In the genomic region with DNA sequence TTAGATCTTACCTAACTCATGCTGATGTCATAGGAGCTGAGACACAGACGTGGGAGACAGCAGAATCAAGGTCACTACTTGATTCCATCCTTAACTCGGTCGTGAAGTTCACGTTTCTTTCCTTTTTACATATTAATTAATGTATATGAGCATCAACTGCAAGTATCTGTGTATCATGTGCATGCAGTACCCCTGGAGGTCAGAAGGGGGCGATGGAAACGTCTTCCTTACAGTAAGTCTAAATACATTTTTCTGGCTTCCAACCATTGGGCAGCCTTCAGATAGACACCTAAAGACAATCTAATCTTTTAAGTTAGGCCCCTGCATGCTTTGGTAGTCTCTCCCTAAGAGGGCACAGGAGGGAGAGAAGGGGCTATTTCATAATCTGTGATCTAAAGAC, we compare ENCODE assay signal across 14 mouse cellular contexts. TPM values are rescaled to one million over a fixed set of nuclear protein-coding genes. Genes with fewer than 3 reads are reported as not detected.
DNase-seq lines count a peak whose midpoint lies in the region; ATAC-seq and TF ChIP-seq lines count a peak whose summit lies in the region.
"Had no signal": no experiment of that assay in that cellular context is flagged by ENCODE, and none has a peak within 500 bp of the region (broad histone marks: within the 10 kb centered on the region; RNA-seq: fewer than 3 reads in every experiment).

No protein-coding gene starts in this region.

- no peaks in the 10 kb centered on the region for H3K36me3 ChIP-seq in heart, adult 2 months (ENCODE audit: control insufficient read depth, insufficient read depth, low read length)
- no peaks in the 10 kb centered on the region for H3K36me3 ChIP-seq in liver, embryonic 14.5 days (replicated peaks; ENCODE audit: control insufficient read depth, insufficient read depth, low read depth)
- no peaks in the 10 kb centered on the region for H3K36me3 ChIP-seq in liver, embryonic 12.5 days
- H3K36me3 ChIP-seq: limb, embryonic 13.5 days had no signal

- H3K9ac ChIP-seq in heart, adult 2 months (ENCODE audit: low read depth, low read length): no peak overlapping the region
- no peak overlapping the region for H3K9ac ChIP-seq in liver, embryonic 14.5 days (replicated peaks)
- no peak overlapping the region for H3K9ac ChIP-seq in liver, embryonic 12.5 days
- H3K9ac ChIP-seq: forebrain, embryonic 13.5 days; limb, embryonic 13.5 days had no signal

- CTCF ChIA-PET in Patski (lab: Charles Lee): no interaction called here

- H3K27ac ChIP-seq in heart, adult 2 months: no peak overlapping the region
- H3K27ac ChIP-seq in liver, embryonic 14.5 days: no peak overlapping the region
- no peak overlapping the region for H3K27ac ChIP-seq in liver, embryonic 12.5 days
- H3K27ac ChIP-seq: forebrain, embryonic 13.5 days; limb, embryonic 13.5 days had no signal

- TF ChIP-seq EP300 in heart, adult 2 months (IDR thresholded peaks at IDR 0.05; ENCODE audit: insufficient read depth, low read depth, low read length): no peak
- TF ChIP-seq EP300 in liver, embryonic 14.5 days (IDR thresholded peaks at IDR 0.05; ENCODE audit: low read depth): no peak

- intact Hi-C loops in heart, adult 2 months (cut with DNase I): no loop called here
- intact Hi-C loops in heart, postnatal 25 days (cut with DNase I): no loop called here

- peak; percentile 55 for TF ChIP-seq CTCF in heart, adult 2 months (IDR thresholded peaks at IDR 0.05)
- TF ChIP-seq CTCF in liver, embryonic 14.5 days (IDR thresholded peaks at IDR 0.05; ENCODE audit: low read depth): peak; percentile 47; the same call in 1 of the 2 replicates
- TF ChIP-seq CTCF in Patski (IDR thresholded peaks at IDR 0.05): peak; percentile 50

- in situ Hi-C loops in Patski (cut with MboI; ENCODE audit: low pct_unique_long_range_greater_than_20kb): loop anchor here (25.0 kb wide), 1 partner anchor 909 kb away; no protein-coding TSS in a partner anchor

- H3K4me3 ChIP-seq in heart, adult 2 months: no peak overlapping the region
- H3K4me3 ChIP-seq in liver, embryonic 14.5 days (ENCODE audit: insufficient read depth in 1 of 2, low read depth in 2 of 2, low read length in 2 of 2): no peak overlapping the region
- no peak overlapping the region for H3K4me3 ChIP-seq in liver, embryonic 12.5 days
- H3K4me3 ChIP-seq: forebrain, embryonic 13.5 days; limb, embryonic 13.5 days had no signal

- H3K79me2 ChIP-seq in heart, adult 2 months (replicated peaks; ENCODE audit: control insufficient read depth, insufficient read depth, low read length): no peaks in the 10 kb centered on the region

- POLR2A ChIA-PET in Patski (lab: Charles Lee): no interaction called here

- no peak for ATAC-seq in liver, embryonic 14.5 days (ENCODE audit: insufficient read depth)
- no peak for ATAC-seq in liver, embryonic 12.5 days
- no peak for ATAC-seq in Patski
- ATAC-seq in granulocyte monocyte progenitor cell, adult 5-6 weeks (replicated peaks; ENCODE audit: poor library complexity, severe bottlenecking): no peak
- ATAC-seq: forebrain, embryonic 13.5 days had no signal

- peaks cover 2% of the 10 kb centered on the region; the same call in 1 of the 2 replicates for H3K4me1 ChIP-seq in heart, adult 2 months (ENCODE audit: control insufficient read depth, insufficient read depth, low read length)
- no peaks in the 10 kb centered on the region for H3K4me1 ChIP-seq in liver, embryonic 14.5 days (replicated peaks; ENCODE audit: control insufficient read depth in 2 of 2, insufficient read depth in 2 of 2, low read length in 1 of 2)
- H3K4me1 ChIP-seq in liver, embryonic 12.5 days: no peaks in the 10 kb centered on the region
- H3K4me1 ChIP-seq: forebrain, embryonic 13.5 days had no signal

- WGBS in heart, adult 2 months: 81% methylated on average over 6 of the region's 6 CpGs
- 52% methylated on average over 6 of the region's 6 CpGs for WGBS in liver, embryonic 14.5 days (ENCODE audit: insufficient replicate concordance)
- WGBS in liver, embryonic 12.5 days (ENCODE audit: insufficient replicate concordance): 63% methylated on average over 6 of the region's 6 CpGs

- TF ChIP-seq POLR2A in heart, adult 2 months (IDR thresholded peaks at IDR 0.05; ENCODE audit: insufficient read depth, low read depth, low read length): no peak

- no peaks in the 10 kb centered on the region for H3K27me3 ChIP-seq in heart, adult 2 months (ENCODE audit: control insufficient read depth, insufficient read depth, low read length)
- H3K27me3 ChIP-seq in liver, embryonic 14.5 days (ENCODE audit: control insufficient read depth, insufficient read depth, low read length): no peaks in the 10 kb centered on the region
- peaks cover 4% of the 10 kb centered on the region; the same call in 1 of the 2 replicates for H3K27me3 ChIP-seq in liver, embryonic 12.5 days (replicated peaks)
- no peaks in the 10 kb centered on the region for H3K27me3 ChIP-seq in Patski
- H3K27me3 ChIP-seq: forebrain, embryonic 13.5 days; limb, embryonic 13.5 days had no signal

- no peak for DNase-seq in heart, adult 2 months
- DNase-seq in heart, postnatal 25 days (ENCODE audit: low spot score): no peak
- no peak for DNase-seq in liver, embryonic 14.5 days (ENCODE audit: low read depth in 3 of 3, low spot score in 3 of 3)
- DNase-seq in 416B (ENCODE audit: low read depth) (peak; percentile 37), Patski (ENCODE audit: low read depth, low spot score) (no peak)
- DNase-seq in heart, adult 18-20 months: no peak
- DNase-seq: gastrocnemius, postnatal 14 days; kidney, adult 11 months; lung, postnatal 36 days; spleen, adult 18-20 months had no signal

- H3K9me3 ChIP-seq in liver, embryonic 14.5 days (ENCODE audit: control insufficient read depth, low read length): no peaks in the 10 kb centered on the region
- no peaks in the 10 kb centered on the region for H3K9me3 ChIP-seq in liver, embryonic 12.5 days (replicated peaks)
- H3K9me3 ChIP-seq: forebrain, embryonic 13.5 days; limb, embryonic 13.5 days had no signal

- H3K4me2 ChIP-seq in liver, embryonic 14.5 days (ENCODE audit: low read depth): no peak overlapping the region
- no peak overlapping the region for H3K4me2 ChIP-seq in liver, embryonic 12.5 days
- H3K4me2 ChIP-seq: forebrain, embryonic 13.5 days; limb, embryonic 13.5 days had no signal

RNA-seq across cellular contexts. Expression of gene Slc16a9, which starts 58.3 kb away (rescaled TPM):
- 1 to 10 TPM; 3.1 to 3.2 TPM for total RNA-seq in heart, adult 2 months (2021)
- 4.6 and 5.7 TPM in 2 replicates for polyA plus RNA-seq in heart, adult 2 months (2012; rRNA removed)
- 1 to 10 TPM; 3.3 to 3.6 TPM for total RNA-seq in heart, postnatal 25 days (2021)
- polyA plus RNA-seq in liver, embryonic 14.5 days (2012; rRNA removed): 0.26 and 0.27 TPM in 2 replicates
- polyA plus RNA-seq in liver, embryonic 14.5 days (2014; fragmentation: Nextera tagmentation; extraction: Ambion mirVana): 0.28 and 0.39 TPM in 2 replicates
- 0.37 and 0.52 TPM in 2 replicates for polyA plus RNA-seq in liver, embryonic 12.5 days (2016; fragmentation: Nextera tagmentation; extraction: Ambion mirVana)
- polyA plus RNA-seq in Patski (2021): 0.42 TPM
- total RNA-seq in granulocyte monocyte progenitor cell, adult 5-6 weeks (2014; fragmentation: Nextera tagmentation): 0.83 and 3.4 TPM in 2 replicates
- 0.34 and 0.41 TPM in 2 replicates for total RNA-seq in granulocyte monocyte progenitor cell, adult 5-6 weeks (2017)
- total RNA-seq in heart, adult 18-20 months (2021): 1 to 10 TPM; 3.2 TPM
